Mouse (Mus musculus) cortical plate, adult 2 months (tissue): ENCODE measurements around the gene Pakap.

ENCODE experiments used
- CTCF ChIP-seq: fragments of 200-500 bp; IDR thresholded peaks from 2 replicates; pipeline ENCODE4 v1.5.1; 2011; ENCODE audit warnings: mild to moderate bottlenecking, control low read depth, low read length; ENCODE audit not compliant: insufficient read depth; ENCODE audit errors: extremely low read depth
- POLR2A ChIP-seq: fragments of 200-500 bp; IDR thresholded peaks from 2 replicates; pipeline ENCODE4 v1.6.1; 2011; ENCODE audit warnings: mild to moderate bottlenecking, low read length, control low read depth; ENCODE audit not compliant: insufficient read depth; ENCODE audit errors: extremely low read depth

DNA sequence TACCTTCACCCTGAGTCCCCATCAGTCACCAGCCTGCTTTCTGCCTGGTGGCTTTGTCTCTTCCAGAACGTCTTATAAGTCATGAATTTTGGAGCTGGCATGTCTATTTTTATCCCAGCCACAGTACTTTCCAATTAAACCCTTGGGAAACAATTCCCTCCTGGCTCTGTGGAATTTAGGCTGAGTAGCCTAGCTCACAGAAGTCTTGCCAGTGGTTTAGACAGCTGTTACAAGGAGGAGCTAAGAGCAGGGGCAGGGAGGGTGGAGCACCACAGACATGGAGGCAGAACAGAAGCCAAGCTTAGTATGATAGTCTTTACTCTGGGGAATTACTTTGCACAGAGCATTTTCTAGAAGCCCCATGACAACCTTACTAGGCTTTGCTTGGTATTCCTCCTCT lies 17.8 kb upstream of the Pakap start:
- no peak for TF ChIP-seq CTCF
- no peak for TF ChIP-seq POLR2A
